Mouse (Mus musculus) stomach, postnatal 0 days (tissue): ENCODE measurements around the gene Gm28230.

ENCODE experiments used
- CTCF ChIP-seq: IDR thresholded peaks from 2 replicates; pipeline ENCODE4 v1.5.1; 2016; ENCODE audit warnings: antibody characterized with exemption, low read depth, mild to moderate bottlenecking, moderate library complexity
- EP300 ChIP-seq: optimal IDR thresholded peaks from 2 replicates; pipeline ENCODE3; 2016; ENCODE audit warnings: antibody characterized with exemption

- TF ChIP-seq CTCF: no peak
- no peak for TF ChIP-seq EP300
Observed at GRCm38 (mm10) chr2:74688795-74689573, 37.5 kb upstream of the Gm28230 start.
